Mouse (Mus musculus) adipocyte (in vitro differentiated cells): ENCODE measurements around the gene Rpl15.
"Not testable (repeated sequence)": the region's sequence is repeated elsewhere in the genome, so short reads cannot be mapped to it uniquely, and the experiment has no call there.

Source experiments
- DNase-seq: peaks from one replicate; pipeline ENCODE4 v3.0.0-alpha.2; 2016; ENCODE audit warnings: low spot score

Gene Rpl15

DNA sequence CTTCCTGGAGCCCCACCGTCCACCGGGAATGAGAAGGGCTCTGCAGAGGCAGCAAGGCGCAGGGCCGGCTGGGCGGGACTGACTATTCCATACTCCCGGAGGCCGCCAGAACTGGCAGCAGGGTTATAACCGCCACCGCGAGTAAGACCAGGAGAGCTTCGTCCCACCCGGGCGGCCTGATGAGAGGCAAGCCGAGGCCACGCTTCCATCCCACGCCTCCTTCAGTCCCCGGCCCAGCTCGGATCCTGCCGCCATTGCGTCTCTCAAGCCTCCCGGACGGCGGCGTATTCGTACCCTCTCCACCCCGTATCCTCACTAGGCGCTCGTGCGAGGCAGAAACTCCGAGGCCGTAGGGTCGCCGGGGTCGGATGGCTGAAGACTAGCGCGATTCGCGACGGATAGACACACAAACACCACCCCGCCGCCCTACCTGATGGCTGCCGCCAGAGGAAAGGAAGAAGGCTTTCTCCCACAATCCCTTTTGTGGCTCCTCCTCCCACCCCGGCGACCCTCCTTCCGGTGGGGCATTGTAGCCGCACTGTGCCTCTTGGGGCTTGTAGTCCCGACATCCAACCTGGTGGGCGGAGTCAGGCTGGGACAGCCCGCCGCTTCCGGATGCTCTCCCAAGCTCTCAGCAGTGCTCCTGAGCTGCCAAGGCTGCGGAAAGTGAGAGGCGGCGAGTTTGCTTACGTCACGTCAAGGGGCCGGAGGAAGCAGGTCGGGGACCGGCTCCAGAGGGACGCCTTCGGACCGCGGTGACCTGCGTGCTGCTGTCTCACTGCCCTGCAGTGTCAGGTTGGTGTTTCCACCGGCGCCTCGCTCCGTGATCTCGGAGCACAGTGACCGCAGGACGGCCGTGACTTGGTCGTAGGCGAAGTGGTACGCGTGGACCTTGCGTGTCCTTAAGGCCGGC, at the start of gene Rpl15, which contains the start of gene Nkiras1:
Gene Rpl15, minus strand, starts transcription at position 863 of the 913 bp plus-strand sequence.
Gene Nkiras1, plus strand, starts transcription at position 608 of the 913 bp plus-strand sequence.
- DNase-seq = peak; percentile 99

GRCm38 (mm10) chr14:18317457-18318411, 46.5 kb upstream of the Rpl15 start:
- DNase-seq = no peak

DNA sequence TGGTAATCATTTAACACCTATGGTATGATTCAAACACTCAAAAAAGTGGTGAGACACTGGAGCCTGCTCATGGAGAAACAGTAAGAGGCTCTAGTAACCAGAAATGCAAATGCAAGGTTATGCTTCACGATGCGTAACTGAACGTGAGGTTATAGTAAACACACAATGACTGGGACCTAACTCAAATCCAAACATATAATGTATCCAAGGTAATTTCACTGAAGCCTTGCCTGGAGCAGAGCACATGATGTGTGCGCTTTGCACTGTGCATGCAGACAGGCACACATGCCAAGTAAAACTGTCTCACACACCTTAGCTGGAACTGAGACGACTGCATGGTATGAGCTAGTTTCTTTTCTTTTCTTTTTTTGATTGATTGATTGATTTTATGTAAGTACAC, 33.0 kb upstream of the Rpl15 start:
- DNase-seq = no peak

- DNase-seq = no peak
These were observed 32.1 kb upstream of the Rpl15 start for GRCm38 (mm10) chr14:18303262-18303661.

- DNase-seq = no peak
These were observed 31.6 kb upstream of the Rpl15 start for GRCm38 (mm10) chr14:18302750-18303149.

DNA sequence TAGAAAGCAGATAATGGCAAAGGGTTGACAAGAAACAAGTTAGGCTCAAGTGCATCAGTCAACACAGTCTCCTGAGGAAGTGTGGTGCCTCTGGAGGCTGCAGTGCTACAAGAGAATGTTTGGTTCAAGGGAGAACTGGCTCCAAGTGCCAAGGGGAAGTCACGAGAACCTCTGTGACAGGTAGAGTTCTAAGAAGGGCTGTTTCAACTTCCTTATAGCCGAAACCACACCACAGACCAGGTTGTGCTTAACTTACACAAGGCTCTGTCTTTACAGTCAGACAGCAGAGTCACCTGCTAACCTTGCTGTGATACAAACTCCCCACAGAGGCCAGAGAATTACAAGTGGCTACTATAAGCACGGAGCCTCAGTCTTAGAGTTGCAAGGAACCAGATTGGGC, 30.4 kb upstream of the Rpl15 start:
- DNase-seq = no peak

- DNase-seq = no peak
These were observed 29.5 kb upstream of the Rpl15 start for GRCm38 (mm10) chr14:18300676-18301075.

DNA sequence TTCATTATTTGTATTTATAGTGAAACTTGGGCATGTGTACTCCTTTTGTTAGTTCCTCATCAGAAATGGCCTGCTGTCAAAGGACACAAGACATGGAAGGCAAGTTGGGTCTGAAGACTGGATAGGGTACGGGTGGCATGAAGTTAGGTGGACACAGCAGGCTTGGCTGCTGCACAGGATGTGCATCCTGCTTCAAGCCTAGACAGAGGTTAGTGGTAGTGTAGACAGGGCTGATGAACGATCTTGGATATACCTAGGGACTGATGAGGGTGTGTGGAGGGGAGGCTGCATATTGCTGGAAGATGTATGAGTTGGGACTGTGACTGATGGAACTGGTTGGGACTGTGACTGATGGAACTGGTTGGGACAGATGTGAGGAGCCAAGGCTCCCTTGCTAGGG, 27.7 kb upstream of the Rpl15 start:
- DNase-seq = no peak

GRCm38 (mm10) chr14:18297441-18297840, 26.2 kb upstream of the Rpl15 start:
- DNase-seq = no peak

- DNase-seq = no peak
These were observed 21.4 kb upstream of the Rpl15 start for GRCm38 (mm10) chr14:18292578-18292977.

DNA sequence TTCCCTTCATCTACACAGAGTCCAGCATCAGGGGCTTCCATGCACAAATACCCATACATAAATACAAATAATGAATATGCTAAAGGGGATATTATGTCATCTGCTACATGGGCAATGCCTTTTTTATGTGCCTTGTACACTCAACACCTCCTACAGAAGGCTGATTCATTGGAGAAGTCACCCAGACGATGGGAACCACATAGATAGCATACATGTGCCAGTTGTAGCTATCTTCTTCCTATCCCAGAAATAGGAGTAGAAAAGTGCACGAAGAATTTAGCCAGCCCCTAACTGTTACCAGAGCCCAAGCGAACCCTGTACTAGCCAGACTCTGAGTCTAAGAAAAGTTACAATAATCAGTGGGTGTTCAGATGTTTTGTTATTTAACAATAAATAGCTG, 20.9 kb upstream of the Rpl15 start:
- no peak for DNase-seq

- DNase-seq = peak; percentile 40
These were observed 16.2 kb upstream of the Rpl15 start for GRCm38 (mm10) chr14:18287391-18287790.

- DNase-seq = no peak
These were observed 15.2 kb upstream of the Rpl15 start for GRCm38 (mm10) chr14:18286441-18286840.

DNA sequence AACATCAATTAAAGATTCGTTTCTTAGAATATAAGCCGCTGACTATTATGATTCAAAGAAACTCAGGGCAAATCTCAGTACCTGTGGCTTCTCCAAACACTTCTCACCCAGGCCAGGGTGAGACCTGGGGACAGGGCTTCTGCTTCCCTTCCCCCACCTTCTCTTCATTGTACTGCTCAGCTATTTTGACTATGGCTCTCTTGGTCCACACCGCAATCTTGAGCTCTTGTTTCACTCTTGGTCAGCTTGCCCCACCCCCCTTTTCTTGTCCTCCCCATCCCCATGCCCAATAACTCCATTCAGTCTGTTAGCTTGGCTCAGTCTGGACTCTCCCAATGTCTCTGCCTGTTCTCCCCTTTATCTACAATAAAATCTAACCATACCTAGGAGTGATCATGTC, 14.3 kb upstream of the Rpl15 start:
- no peak for DNase-seq

DNA sequence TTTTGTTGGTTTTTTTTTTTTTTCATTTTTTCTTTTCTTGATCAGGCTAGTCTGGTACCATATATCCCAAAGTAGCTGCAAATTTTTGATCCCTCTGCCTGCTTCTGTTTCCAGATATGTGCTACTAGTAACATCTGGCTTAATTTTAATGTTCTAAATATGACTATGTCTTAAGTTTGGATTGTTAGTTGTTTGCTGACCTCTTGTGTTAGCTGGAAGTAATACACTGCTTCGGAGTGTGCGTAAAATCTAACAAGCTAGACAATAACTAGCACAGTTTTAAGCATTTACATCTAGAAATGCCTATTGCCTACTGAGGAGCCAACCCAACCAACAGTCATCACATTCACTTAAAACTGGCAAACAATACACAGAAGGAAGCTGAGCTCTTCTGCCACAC, 13.4 kb upstream of the Rpl15 start:
- peak; percentile 55 for DNase-seq

GRCm38 (mm10) chr14:18280375-18280774, 9.2 kb upstream of the Rpl15 start:
- DNase-seq = no peak

DNA sequence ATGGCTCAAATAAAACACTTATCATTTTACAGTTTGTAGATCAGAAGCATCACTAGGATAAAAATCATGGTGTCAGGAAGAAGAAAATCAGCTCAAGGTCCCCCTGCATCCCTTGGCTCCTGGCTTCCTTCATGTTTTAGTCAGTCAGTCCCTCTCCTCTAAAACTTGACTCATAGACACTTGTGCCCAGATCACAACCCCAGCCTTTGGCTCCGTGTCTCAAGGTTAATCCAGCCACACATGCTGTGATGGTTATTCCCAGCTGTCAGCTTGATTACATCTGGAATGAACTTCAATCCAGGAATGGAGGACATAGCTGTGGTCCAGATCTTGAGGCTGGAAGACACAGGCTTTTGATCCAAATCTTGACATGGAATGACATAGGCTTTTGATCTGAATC, 3.3 kb upstream of the Rpl15 start:
- no peak for DNase-seq

DNA sequence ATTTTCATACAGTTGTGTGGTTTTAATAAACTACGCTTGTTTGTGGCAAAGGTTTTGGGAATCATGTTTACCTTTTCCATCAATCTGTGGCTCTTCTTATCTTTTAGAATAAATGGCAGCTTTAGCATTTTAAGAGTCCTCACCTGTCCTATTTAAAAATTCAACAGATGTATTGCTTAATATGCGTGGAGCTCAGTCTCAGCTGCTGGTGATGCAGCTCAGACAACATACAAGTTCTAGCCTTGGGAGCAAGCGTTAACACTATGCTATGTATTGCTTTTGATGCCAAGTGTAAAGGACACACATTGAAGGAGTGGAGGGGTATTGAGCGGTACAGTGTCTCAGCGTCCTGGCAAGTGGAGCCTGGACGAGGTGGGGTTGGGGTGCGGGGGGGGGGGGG, 475 bp upstream of the Rpl15 start:
- DNase-seq = no peak

GRCm38 (mm10) chr14:18269947-18270528, 1.2 kb downstream of the Rpl15 start:
- not testable (repeated sequence) for DNase-seq

DNA sequence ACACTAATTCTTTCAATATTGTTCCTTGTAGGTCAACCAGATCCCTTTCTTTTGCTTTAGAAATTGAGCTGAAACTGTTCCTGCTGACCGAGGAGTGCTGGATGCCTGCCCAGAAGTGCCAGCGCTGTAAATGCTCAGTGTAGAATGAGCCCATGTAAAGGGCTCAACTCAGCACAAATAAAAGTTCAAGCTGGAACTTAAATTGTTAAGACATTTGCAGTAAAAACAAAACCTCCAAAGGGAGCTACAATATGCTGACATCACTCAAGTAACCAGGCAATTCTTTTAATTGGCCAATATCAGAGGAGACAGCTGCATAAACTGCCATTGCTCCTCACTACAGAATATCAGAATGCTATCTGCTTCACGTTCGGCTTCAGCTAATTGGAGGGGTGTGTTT, 7.8 kb downstream of the Rpl15 start:
- peak; percentile 69 for DNase-seq

- no peak for DNase-seq
These were observed 10.0 kb downstream of the Rpl15 start for GRCm38 (mm10) chr14:18261203-18261602.

- no peak for DNase-seq
These were observed 28.5 kb downstream of the Rpl15 start for GRCm38 (mm10) chr14:18242638-18243130.
